Comparison of ENCODE assay signal across 30 mouse cellular contexts in genomic region chr6:34749526-34749925, GRCm38 (mm10). TPM values are rescaled to one million over a fixed set of nuclear protein-coding genes. Genes with fewer than 3 reads are reported as not detected.
A peak's percentile ranks its signal among the peaks of the same experiment; 100 is the strongest.
DNase-seq lines count a peak whose midpoint lies in the region; ATAC-seq and TF ChIP-seq lines count a peak whose summit lies in the region.
"Had no signal": no experiment of that assay in that cellular context is flagged by ENCODE, and none has a peak within 500 bp of the region (broad histone marks: within the 10 kb centered on the region; RNA-seq: fewer than 3 reads in every experiment).

No protein-coding gene starts in this region.

- peaks cover 41% of the 10 kb centered on the region for H3K36me3 ChIP-seq in liver, adult 2 months (ENCODE audit: control insufficient read depth, insufficient read depth, low read length)
- peaks cover 16% of the 10 kb centered on the region for H3K36me3 ChIP-seq in liver, embryonic 12.5 days

- intact Hi-C loops in heart, postnatal 36 days (cut with DNase I), result loop anchor here (5.0 kb wide), 1 partner anchor 62 kb away; no protein-coding TSS in a partner anchor

- DNase-seq in heart, adult 11 months, result peak; percentile 94
- DNase-seq in heart, postnatal 36 days, result no peak
- no peak for DNase-seq in liver, adult 2 months (ENCODE audit: extremely low read depth, low read depth, low spot score)
- DNase-seq in ovary, postnatal 10 days (ENCODE audit: low spot score), result no peak
- DNase-seq: B cell, adult 2 months; cerebellum, adult 8-10 months; cerebellum, postnatal 25 days; gastrocnemius, postnatal 36 days; kidney, adult 8-10 months; kidney, postnatal 4 days; left cerebral cortex, postnatal 4 days; lung, adult 2 months; lung, postnatal 10 days; retina, postnatal 1 day; right cerebral cortex, postnatal 14 days had no signal

- H3K9ac ChIP-seq in liver, adult 2 months (ENCODE audit: low read depth, low read length), result no peak overlapping the region
- no peak overlapping the region for H3K9ac ChIP-seq in liver, embryonic 12.5 days
- H3K9ac ChIP-seq: forebrain, embryonic 12.5 days; hindbrain, embryonic 15.5 days; liver, embryonic 14.5 days; midbrain, embryonic 13.5 days; stomach, embryonic 15.5 days had no signal

- H3K79me2 ChIP-seq in liver, adult 2 months (ENCODE audit: control insufficient read depth, insufficient read depth, low read length), result peaks cover 5% of the 10 kb centered on the region; the same call in 1 of the 2 replicates

- H3K4me1 ChIP-seq in liver, adult 2 months (ENCODE audit: control insufficient read depth, insufficient read depth, low read length), result peaks cover 20% of the 10 kb centered on the region
- H3K4me1 ChIP-seq in liver, embryonic 12.5 days, result peaks cover 5% of the 10 kb centered on the region; the same call in 1 of the 2 replicates
- no peaks in the 10 kb centered on the region; the same call in 1 of the 2 replicates for H3K4me1 ChIP-seq in brown adipose tissue, adult 24 weeks (ENCODE audit: control insufficient read depth, insufficient read depth, insufficient read length, low read length)
- H3K4me1 ChIP-seq: forebrain, embryonic 12.5 days; hindbrain, embryonic 10.5 days; hindbrain, embryonic 15.5 days had no signal

- TF ChIP-seq POLR2A in liver, adult 2 months (IDR thresholded peaks at IDR 0.05; ENCODE audit: extremely low read depth, insufficient read depth, low read length), result no peak

- no peak for ATAC-seq in liver, embryonic 12.5 days
- ATAC-seq in erythroblast, adult 5-6 weeks (replicated peaks; ENCODE audit: low FRiP score, poor library complexity, severe bottlenecking), result no peak
- ATAC-seq: inflammation-experienced regulatory T-cells, adult 6 months; midbrain, embryonic 13.5 days had no signal

- no peak overlapping the region for H3K4me3 ChIP-seq in liver, adult 2 months (ENCODE audit: insufficient read depth, low read depth, low read length)
- no peak overlapping the region for H3K4me3 ChIP-seq in liver, embryonic 12.5 days
- H3K4me3 ChIP-seq in brown adipose tissue, adult 24 weeks (ENCODE audit: insufficient read depth, low read depth, low read length), result no peak overlapping the region
- H3K4me3 ChIP-seq: erythroblast, embryonic 14.5 days; forebrain, embryonic 12.5 days; heart, embryonic 10.5 days; hindbrain, embryonic 10.5 days; hindbrain, embryonic 15.5 days; midbrain, embryonic 13.5 days; stomach, embryonic 15.5 days had no signal

- H3K27ac ChIP-seq in liver, adult 2 months (replicated peaks; ENCODE audit: insufficient read depth, low read depth, low read length), result 0 out of 2 replicates have a peak overlapping the region, but pooled peaks have one; percentile 19
- no peak overlapping the region for H3K27ac ChIP-seq in liver, embryonic 12.5 days
- 0 out of 2 replicates have a peak overlapping the region, but pooled peaks have one; percentile 2 for H3K27ac ChIP-seq in brown adipose tissue, adult 24 weeks (replicated peaks; ENCODE audit: low read depth, low read length)
- H3K27ac ChIP-seq: forebrain, embryonic 12.5 days; heart, embryonic 10.5 days; hindbrain, embryonic 10.5 days; hindbrain, embryonic 15.5 days; kidney, postnatal 0 days; liver, embryonic 14.5 days; macrophage; midbrain, embryonic 13.5 days; stomach, embryonic 15.5 days had no signal

- H3K27me3 ChIP-seq in liver, adult 2 months (ENCODE audit: control insufficient read depth, insufficient read depth, low read length), result no peaks in the 10 kb centered on the region
- H3K27me3 ChIP-seq in liver, embryonic 12.5 days (replicated peaks), result no peaks in the 10 kb centered on the region
- H3K27me3 ChIP-seq: CH12.LX; forebrain, embryonic 12.5 days; hindbrain, embryonic 15.5 days; midbrain, embryonic 13.5 days; stomach, embryonic 15.5 days had no signal

- no peaks in the 10 kb centered on the region for H3K9me3 ChIP-seq in liver, embryonic 12.5 days (replicated peaks)
- H3K9me3 ChIP-seq: forebrain, embryonic 12.5 days; heart, embryonic 10.5 days; hindbrain, embryonic 10.5 days; hindbrain, embryonic 15.5 days; midbrain, embryonic 13.5 days; stomach, embryonic 15.5 days had no signal

- no peak for TF ChIP-seq CTCF in liver, adult 2 months (IDR thresholded peaks at IDR 0.05; ENCODE audit: low read depth, low read length)

- no peak overlapping the region for H3K4me2 ChIP-seq in liver, embryonic 12.5 days
- H3K4me2 ChIP-seq: forebrain, embryonic 12.5 days; hindbrain, embryonic 15.5 days; midbrain, embryonic 13.5 days; stomach, embryonic 15.5 days had no signal

- 70% methylated on average over 6 of the region's 6 CpGs for WGBS in liver, adult 2 months
- 58% methylated on average over 6 of the region's 6 CpGs for WGBS in liver, embryonic 12.5 days (ENCODE audit: insufficient replicate concordance)

RNA-seq across cellular contexts. Expression of gene Agbl3, which starts 30.7 kb away (rescaled TPM):
- total RNA-seq in heart, postnatal 36 days (2021), result 1 to 10 TPM; 3.1 to 3.9 TPM
- total RNA-seq in liver, adult 2 months (2014; rRNA removed), result 8.4 and 8.6 TPM in 2 replicates
- polyA plus RNA-seq in liver, adult 2 months (2012; rRNA removed), result 2.2 and 2.3 TPM in 2 replicates
- polyA plus RNA-seq in liver, embryonic 12.5 days (2016; fragmentation: Nextera tagmentation; extraction: Ambion mirVana), result 4.5 and 6.0 TPM in 2 replicates
- polyA plus RNA-seq in brown adipose tissue, adult 24 weeks (2012; ENCODE audit: insufficient read depth, insufficient read length, missing spikeins), result 8.4 and 14.1 TPM in 2 replicates
- total RNA-seq in erythroblast, adult 5-6 weeks (2015; ENCODE audit: low replicate concordance), result 1.2 and 4.4 TPM in 2 replicates
- total RNA-seq in erythroblast, adult 5-6 weeks (2017; ENCODE audit: low replicate concordance), result 2.0 and 4.6 TPM in 2 replicates
